Mouse (Mus musculus): ENCODE results near the gene Fam240a.

Gene Fam240a

DNA sequence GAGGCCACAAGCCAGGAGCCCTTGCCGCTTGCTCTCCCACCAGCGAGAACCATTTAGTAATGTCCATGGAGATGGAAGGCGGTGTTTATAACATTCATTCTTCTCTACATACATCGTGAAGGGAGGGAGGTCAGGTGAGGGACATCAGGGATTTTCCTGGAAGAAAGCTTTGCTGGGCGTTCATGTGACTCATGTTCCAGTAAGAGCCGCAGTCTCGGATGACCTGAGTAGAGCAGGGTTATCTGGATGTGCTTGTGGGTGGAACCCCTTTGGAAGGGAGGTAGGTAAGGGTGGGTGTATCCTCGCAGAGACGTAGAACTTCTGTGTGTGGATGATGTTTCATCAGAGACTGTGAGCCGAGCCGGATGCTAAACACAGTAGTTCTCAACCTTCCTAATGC is 34.7 kb upstream of the Fam240a start, which contains the start of gene Lrrc2:
Lrrc2 (plus strand) TSS at position 149 of the 400 bp plus-strand sequence.
- H3K36me3 ChIP-seq (ENCODE audit: control insufficient read depth, insufficient read depth, low read length, poor library complexity, severe bottlenecking), result no peaks in the 10 kb centered on the region
- DNase-seq (ENCODE audit: low read depth, low spot score), result no peak
- no peaks in the 10 kb centered on the region for H3K27me3 ChIP-seq (ENCODE audit: control insufficient read depth, insufficient read depth, low read length, poor library complexity, severe bottlenecking)

DNA sequence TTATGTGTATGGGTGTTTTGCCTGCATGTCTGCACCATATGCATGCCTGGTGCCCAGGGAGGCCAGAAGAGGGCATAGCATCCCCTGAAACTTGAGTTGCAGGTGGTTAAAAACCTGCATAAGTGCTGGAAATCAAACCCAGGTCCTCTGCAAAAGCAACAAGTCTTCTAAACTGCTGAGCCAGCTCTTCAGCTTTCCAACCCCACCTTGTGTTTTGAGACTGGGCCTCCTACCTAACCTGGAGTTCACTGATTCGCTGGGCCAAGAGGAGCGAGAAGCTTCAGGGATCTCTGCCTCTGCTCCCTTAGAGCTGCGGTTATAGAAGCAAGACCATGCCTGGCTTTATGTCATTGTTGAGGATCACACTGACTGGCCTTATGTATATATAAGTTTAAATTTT is 33.4 kb upstream of the Fam240a start:
- no peaks in the 10 kb centered on the region for H3K27me3 ChIP-seq (ENCODE audit: control insufficient read depth, insufficient read depth, low read length, poor library complexity, severe bottlenecking)
- DNase-seq (ENCODE audit: low read depth, low spot score), result no peak
- H3K36me3 ChIP-seq (ENCODE audit: control insufficient read depth, insufficient read depth, low read length, poor library complexity, severe bottlenecking), result no peaks in the 10 kb centered on the region

DNA sequence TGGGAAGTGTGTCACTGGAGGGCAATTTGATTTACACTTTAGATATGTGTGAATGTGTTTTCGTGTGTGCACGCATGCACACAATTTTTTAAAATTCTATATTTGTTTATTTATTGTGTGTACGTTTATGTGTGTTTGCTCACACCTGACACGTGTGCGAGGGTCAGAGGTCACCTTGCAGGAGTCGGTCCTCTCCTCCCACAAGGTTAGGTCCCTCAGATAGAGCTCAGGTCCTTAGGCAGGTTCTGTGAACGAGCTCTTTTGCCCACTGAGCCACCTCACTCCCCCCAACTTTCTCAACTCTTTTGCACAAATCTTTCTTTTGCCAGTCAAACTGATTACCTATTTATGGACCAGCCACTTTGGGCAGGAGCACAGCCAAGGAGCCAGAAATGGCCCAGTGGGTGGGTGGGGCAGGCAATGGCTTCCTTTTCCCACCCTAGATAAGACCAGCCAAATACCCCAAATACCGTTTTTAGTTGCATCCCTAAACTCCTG is 32.2 kb upstream of the Fam240a start:
- no peak for DNase-seq (ENCODE audit: low read depth, low spot score)
- Histone ChIP-seq H3K36me3 (ENCODE audit: control insufficient read depth, insufficient read depth, low read length, poor library complexity, severe bottlenecking) (no peaks in the 10 kb centered on the region), H3K27me3 (ENCODE audit: control insufficient read depth, insufficient read depth, low read length, poor library complexity, severe bottlenecking) (no peaks in the 10 kb centered on the region)

- H3K27me3 ChIP-seq (ENCODE audit: control insufficient read depth, insufficient read depth, low read length, poor library complexity, severe bottlenecking), result no peaks in the 10 kb centered on the region
- no peaks in the 10 kb centered on the region for H3K36me3 ChIP-seq (ENCODE audit: control insufficient read depth, insufficient read depth, low read length, poor library complexity, severe bottlenecking)
- no peak for DNase-seq (ENCODE audit: low read depth, low spot score)
Observed at GRCm38 (mm10) chr9:110947900-110948299, 31.2 kb upstream of the Fam240a start.

DNA sequence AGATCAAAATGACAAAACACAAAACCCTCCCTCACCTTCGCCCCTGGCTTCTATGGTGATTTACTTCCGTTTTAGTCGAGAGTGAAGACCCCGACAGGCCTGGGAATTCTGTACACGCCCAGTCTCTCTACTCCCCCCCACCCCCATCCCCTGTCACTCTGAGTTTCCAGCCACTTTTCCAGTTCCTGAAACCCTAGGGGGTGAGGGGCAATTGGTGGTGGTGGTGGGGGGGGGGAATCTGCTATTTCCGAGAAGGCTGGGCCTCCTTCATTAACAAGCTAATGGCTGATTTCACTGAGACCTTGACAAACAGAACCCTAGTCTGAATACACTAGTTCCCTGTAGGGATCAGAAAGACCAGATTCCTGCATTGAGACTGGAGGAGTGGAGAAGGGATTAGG is 30.6 kb upstream of the Fam240a start:
- H3K36me3 ChIP-seq (ENCODE audit: control insufficient read depth, insufficient read depth, low read length, poor library complexity, severe bottlenecking), result no peaks in the 10 kb centered on the region
- no peaks in the 10 kb centered on the region for H3K27me3 ChIP-seq (ENCODE audit: control insufficient read depth, insufficient read depth, low read length, poor library complexity, severe bottlenecking)
- no peak for DNase-seq (ENCODE audit: low read depth, low spot score)

GRCm38 (mm10) chr9:110946548-110947044 is 29.9 kb upstream of the Fam240a start:
- no peak for DNase-seq (ENCODE audit: low read depth, low spot score)

GRCm38 (mm10) chr9:110945926-110946325 is 29.3 kb upstream of the Fam240a start, which contains the start of gene Tdgf1:
Gene Tdgf1 (minus strand): TSS chr9:110946158.
- no peaks in the 10 kb centered on the region for H3K36me3 ChIP-seq (ENCODE audit: control insufficient read depth, insufficient read depth, low read length, poor library complexity, severe bottlenecking)
- no peak for DNase-seq (ENCODE audit: low read depth, low spot score)
- no peaks in the 10 kb centered on the region for H3K27me3 ChIP-seq (ENCODE audit: control insufficient read depth, insufficient read depth, low read length, poor library complexity, severe bottlenecking)

More at GRCm38 (mm10) chr9:110946548-110947044, 29.9 kb upstream of the Fam240a start:
- Histone ChIP-seq H3K27me3 (ENCODE audit: control insufficient read depth, insufficient read depth, low read length, poor library complexity, severe bottlenecking) (no peaks in the 10 kb centered on the region), H3K36me3 (ENCODE audit: control insufficient read depth, insufficient read depth, low read length, poor library complexity, severe bottlenecking) (no peaks in the 10 kb centered on the region)

DNA sequence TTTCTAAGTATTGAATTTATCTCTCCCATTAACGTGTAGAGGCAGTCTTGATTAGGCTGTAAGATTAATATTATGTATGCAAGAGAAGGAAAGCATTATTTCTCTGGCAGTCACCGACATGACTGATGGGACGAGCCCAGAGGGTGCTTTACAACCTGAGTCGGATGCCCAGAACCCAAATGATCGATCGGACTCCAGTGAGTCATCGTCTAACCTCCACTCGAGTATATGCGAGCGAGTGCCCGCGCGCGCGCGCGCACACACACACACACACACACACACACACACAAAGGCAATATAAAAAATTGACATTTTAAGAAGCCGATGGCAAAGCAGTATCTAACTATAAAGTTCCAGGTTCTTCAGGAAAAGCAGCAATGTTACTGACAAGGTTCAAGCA is 28.7 kb upstream of the Fam240a start:
- Histone ChIP-seq H3K36me3 (ENCODE audit: control insufficient read depth, insufficient read depth, low read length, poor library complexity, severe bottlenecking) (no peaks in the 10 kb centered on the region), H3K27me3 (ENCODE audit: control insufficient read depth, insufficient read depth, low read length, poor library complexity, severe bottlenecking) (no peaks in the 10 kb centered on the region)
- no peak for DNase-seq (ENCODE audit: low read depth, low spot score)

DNA sequence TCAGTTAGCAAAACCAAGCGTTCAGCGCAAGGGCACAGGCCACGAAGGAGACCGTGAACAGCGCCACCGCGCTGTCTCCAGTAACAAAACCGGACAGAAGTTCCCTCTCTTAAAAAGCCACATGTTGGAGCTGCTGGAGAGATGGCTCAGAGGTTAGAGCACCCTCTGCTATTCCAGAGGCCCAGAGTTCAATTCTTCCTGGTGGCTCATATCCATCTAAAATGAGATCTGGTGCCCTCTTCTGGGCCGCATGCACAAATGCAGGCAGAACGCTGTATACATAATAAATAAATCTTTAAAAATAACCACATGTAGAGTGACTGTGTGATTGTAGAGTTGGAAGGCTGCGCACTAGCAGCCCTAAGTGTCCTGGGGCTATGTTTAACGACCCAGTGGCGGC is 27.6 kb upstream of the Fam240a start:
- no peaks in the 10 kb centered on the region for H3K27me3 ChIP-seq (ENCODE audit: control insufficient read depth, insufficient read depth, low read length, poor library complexity, severe bottlenecking)
- no peaks in the 10 kb centered on the region for H3K36me3 ChIP-seq (ENCODE audit: control insufficient read depth, insufficient read depth, low read length, poor library complexity, severe bottlenecking)
- peak; percentile 10 for DNase-seq (ENCODE audit: low read depth, low spot score)

DNA sequence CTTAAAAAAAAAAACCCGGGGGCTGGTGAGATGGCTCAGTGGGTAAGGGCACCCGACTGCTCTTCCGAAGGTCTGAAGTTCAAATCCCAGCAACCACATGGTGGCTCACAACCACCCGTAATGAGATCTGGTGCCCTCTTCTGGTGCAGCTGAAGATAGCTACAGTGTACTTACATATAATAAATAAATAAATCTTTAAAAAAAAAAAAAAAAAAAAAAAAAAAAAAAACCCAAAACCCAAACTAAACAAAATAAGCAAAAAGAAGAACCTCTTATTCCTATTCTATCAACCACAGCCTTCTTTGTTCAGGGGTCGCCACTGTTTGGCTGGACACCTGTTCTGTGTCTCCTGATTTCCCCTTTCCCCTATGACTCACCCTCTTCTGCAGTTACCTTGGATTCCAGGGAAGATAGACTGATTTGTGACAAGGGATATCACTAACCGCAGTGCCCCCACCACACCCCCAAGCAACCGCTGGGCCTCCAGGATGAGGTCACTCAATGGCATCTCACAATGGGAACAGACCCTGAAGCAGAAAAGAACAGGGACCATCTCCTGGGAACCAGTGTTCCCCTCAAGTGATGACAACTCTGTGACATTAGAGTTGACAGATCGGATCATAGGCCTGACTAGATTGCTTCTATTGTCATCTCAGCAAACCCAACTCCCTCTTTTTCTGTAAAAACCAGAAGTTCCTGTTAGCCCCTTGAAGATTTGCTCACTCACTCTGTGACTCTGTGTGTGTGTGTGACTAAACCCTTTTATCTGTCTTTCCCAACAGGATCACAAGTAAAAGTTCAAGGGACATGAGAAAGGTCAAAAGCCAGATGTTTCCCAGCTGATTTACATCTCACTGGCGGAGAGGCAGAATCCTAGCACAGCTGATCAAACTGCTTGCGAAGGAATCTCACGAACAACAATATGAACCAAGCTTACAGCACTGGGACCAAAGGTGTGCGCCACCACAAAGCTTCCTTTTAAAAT is 21.1 kb upstream of the Fam240a start:
- no peak for DNase-seq (ENCODE audit: low read depth, low spot score)
- no peaks in the 10 kb centered on the region for H3K27me3 ChIP-seq (ENCODE audit: control insufficient read depth, insufficient read depth, low read length, poor library complexity, severe bottlenecking)
- H3K36me3 ChIP-seq (ENCODE audit: control insufficient read depth, insufficient read depth, low read length, poor library complexity, severe bottlenecking), result no peaks in the 10 kb centered on the region

DNA sequence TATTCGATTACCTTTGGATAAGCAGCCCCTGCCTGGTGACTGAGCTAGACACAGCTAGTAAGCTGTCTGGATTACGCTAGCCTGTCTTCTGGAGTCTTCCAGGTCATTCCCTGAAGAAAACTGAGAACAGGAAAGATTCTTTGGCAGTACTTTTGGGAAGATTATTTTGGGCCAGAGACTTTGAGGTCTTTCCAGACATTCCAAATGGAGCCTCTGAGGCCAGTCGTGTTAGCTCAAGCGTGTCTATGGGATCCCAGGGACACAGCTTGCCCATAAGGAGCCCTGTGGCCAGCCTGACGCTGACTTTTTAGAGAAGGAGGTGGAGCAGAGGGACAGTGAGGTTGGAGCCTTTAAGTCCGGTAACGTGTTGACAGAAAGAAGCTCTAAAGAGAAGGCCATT is 19.3 kb upstream of the Fam240a start:
- DNase-seq (ENCODE audit: low read depth, low spot score), result no peak

GRCm38 (mm10) chr9:110933850-110934437 is 17.3 kb upstream of the Fam240a start:
- no peaks in the 10 kb centered on the region for H3K36me3 ChIP-seq (ENCODE audit: control insufficient read depth, insufficient read depth, low read length, poor library complexity, severe bottlenecking)
- no peaks in the 10 kb centered on the region for H3K27me3 ChIP-seq (ENCODE audit: control insufficient read depth, insufficient read depth, low read length, poor library complexity, severe bottlenecking)
- DNase-seq (ENCODE audit: low read depth, low spot score), result no peak

More for the DNA sequence above, 19.3 kb upstream of the Fam240a start:
- Histone ChIP-seq H3K27me3 (ENCODE audit: control insufficient read depth, insufficient read depth, low read length, poor library complexity, severe bottlenecking) (no peaks in the 10 kb centered on the region), H3K36me3 (ENCODE audit: control insufficient read depth, insufficient read depth, low read length, poor library complexity, severe bottlenecking) (no peaks in the 10 kb centered on the region)

GRCm38 (mm10) chr9:110931573-110931972 is 14.9 kb upstream of the Fam240a start:
- Histone ChIP-seq H3K27me3 (ENCODE audit: control insufficient read depth, insufficient read depth, low read length, poor library complexity, severe bottlenecking) (no peaks in the 10 kb centered on the region), H3K36me3 (ENCODE audit: control insufficient read depth, insufficient read depth, low read length, poor library complexity, severe bottlenecking) (no peaks in the 10 kb centered on the region)
- no peak for DNase-seq (ENCODE audit: low read depth, low spot score)

DNA sequence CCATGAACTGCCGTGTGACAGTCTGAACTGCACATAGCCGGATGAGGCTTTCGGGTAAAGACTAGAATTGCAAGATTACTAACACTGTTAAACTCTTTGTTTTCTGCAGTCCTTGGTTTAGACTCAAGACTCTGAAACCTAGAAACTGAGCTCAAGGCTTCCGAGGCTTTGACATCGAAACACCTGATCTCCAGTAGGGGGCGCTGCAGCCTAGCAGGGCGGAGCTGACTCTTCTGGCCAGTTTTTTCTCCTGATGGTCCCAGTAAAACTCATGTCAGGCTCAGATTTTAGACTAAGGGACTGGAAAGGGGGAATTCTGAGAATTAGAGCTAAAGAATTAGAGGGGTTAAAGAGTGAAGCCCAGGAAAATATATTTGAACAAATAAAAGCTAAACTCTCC is 6.1 kb upstream of the Fam240a start:
- no peaks in the 10 kb centered on the region for H3K36me3 ChIP-seq (ENCODE audit: control insufficient read depth, insufficient read depth, low read length, poor library complexity, severe bottlenecking)
- no peaks in the 10 kb centered on the region for H3K27me3 ChIP-seq (ENCODE audit: control insufficient read depth, insufficient read depth, low read length, poor library complexity, severe bottlenecking)
- peak; percentile 57 for DNase-seq (ENCODE audit: low read depth, low spot score)

Measured in splenic B cell, adult 2 months (primary cell).